Mouse (Mus musculus) forebrain, embryonic 16.5 days (tissue): ENCODE measurements at regions not wholly inside any gene's neighbourhood (a gene's known extent, or its start where the extent isn't known, plus 50 kb on each side); places are given as distances from the start of the nearest gene placed in this dataset.

ENCODE experiments used
- ATAC-seq: fragments of 200-750 bp; cut with Nextera tagmentation; 2 replicates; pipeline ENCODE4 v1.8.0; 2017; ENCODE audit warnings: mild to moderate bottlenecking, moderate library complexity
- H3K27ac ChIP-seq: fragments of 300-500 bp; sonication (generic); 2 replicates; pipeline ENCODE4 v1.5.1; 2014; ENCODE audit warnings: low read length, control low read depth
- H3K27me3 ChIP-seq: fragments of 300-500 bp; sonication (generic); replicated peaks from 2 replicates; pipeline ENCODE4 v1.6.1; 2014; ENCODE audit warnings: low read length; ENCODE audit not compliant: control insufficient read depth, insufficient read depth
- H3K36me3 ChIP-seq: fragments of 300-500 bp; sonication (generic); 2 replicates; pipeline ENCODE4 v1.6.1; 2014; ENCODE audit not compliant: control insufficient read depth, insufficient read depth
- H3K4me1 ChIP-seq: fragments of 300-500 bp; sonication (generic); replicated peaks from 2 replicates; pipeline ENCODE4 v1.6.1; 2014; ENCODE audit warnings: low read length; ENCODE audit not compliant: control insufficient read depth, insufficient read depth
- H3K4me2 ChIP-seq: fragments of 300-500 bp; sonication (generic); 2 replicates; pipeline ENCODE4 v1.6.1; 2014; ENCODE audit warnings: mild to moderate bottlenecking, low read length, control low read depth
- H3K4me3 ChIP-seq: fragments of 300-500 bp; sonication (generic); replicated peaks from 2 replicates; pipeline ENCODE4 v1.5.1; 2014; ENCODE audit warnings: mild to moderate bottlenecking, low read length, control low read depth
- H3K9ac ChIP-seq: fragments of 300-500 bp; sonication (generic); replicated peaks from 2 replicates; pipeline ENCODE4 v1.6.1; 2014; ENCODE audit warnings: low read depth, low read length, control low read depth
- H3K9me3 ChIP-seq: fragments of 300-500 bp; sonication (generic); 2 replicates; pipeline ENCODE4 v1.6.1; 2016; ENCODE audit warnings: low read length; ENCODE audit not compliant: control insufficient read depth
- WGBS: fragments of 180-500 bp; shearing (Covaris S2); extraction: QIAGEN DNeasy Blood & Tissue Kit; methylation state at CpG from one replicate; pipeline ENCODE4 v1.1.7; 2014; 5-methylcytosine and 5-hydroxymethylcytosine counted together

- H3K36me3 ChIP-seq: no peaks in the 10 kb centered on the region
- H3K4me2 ChIP-seq: no peak overlapping the region
- no peak overlapping the region for H3K9ac ChIP-seq
- 75% methylated on average over 5 of the region's 5 CpGs for WGBS
- ATAC-seq: no peak
- no peaks in the 10 kb centered on the region for H3K9me3 ChIP-seq
- no peak overlapping the region for H3K4me3 ChIP-seq
- H3K27me3 ChIP-seq: no peaks in the 10 kb centered on the region
- no peaks in the 10 kb centered on the region for H3K4me1 ChIP-seq
- H3K27ac ChIP-seq: no peak overlapping the region
These were observed 173.8 kb upstream of the Prdm1 start for GRCm38 (mm10) chr10:44702108-44702507.

DNA sequence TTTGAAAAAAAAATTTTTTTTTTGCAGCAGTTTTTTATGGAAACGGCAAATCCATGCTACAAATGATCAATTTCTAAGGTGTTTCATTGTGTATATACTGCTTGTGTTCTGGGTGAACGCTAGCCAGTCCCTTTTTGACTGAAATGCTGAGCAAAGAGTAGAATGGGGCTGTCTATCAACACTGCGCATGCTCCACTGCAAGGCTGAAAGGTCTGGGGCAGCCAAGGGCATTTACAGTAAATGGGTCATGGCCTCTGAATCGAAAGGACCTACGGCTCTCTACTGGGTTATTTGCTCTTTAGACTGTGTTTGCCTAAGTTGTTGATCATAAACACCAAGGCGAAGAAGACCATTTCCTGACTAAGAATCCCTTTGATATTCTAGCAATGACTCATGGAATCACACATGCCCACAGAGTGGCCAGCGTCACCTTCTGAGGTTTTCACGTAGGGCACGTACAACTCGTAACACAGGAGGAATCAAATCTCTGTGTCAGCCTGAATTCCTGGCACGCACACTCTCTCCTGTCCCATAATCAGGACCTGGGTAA lies 171.8 kb upstream of the Prdm1 start:
- H3K27ac ChIP-seq: no peak overlapping the region
- H3K36me3 ChIP-seq: no peaks in the 10 kb centered on the region
- ATAC-seq: no peak
- no peaks in the 10 kb centered on the region for H3K27me3 ChIP-seq
- no peak overlapping the region for H3K9ac ChIP-seq
- H3K4me1 ChIP-seq: no peaks in the 10 kb centered on the region
- H3K4me3 ChIP-seq: no peak overlapping the region
- 89% methylated on average over 11 of the region's 11 CpGs for WGBS
- H3K4me2 ChIP-seq: no peak overlapping the region
- no peaks in the 10 kb centered on the region for H3K9me3 ChIP-seq

- H3K4me1 ChIP-seq: no peaks in the 10 kb centered on the region
- 89% methylated on average over 2 of the region's 2 CpGs for WGBS
- no peaks in the 10 kb centered on the region for H3K27me3 ChIP-seq
- H3K9ac ChIP-seq: no peak overlapping the region
- no peaks in the 10 kb centered on the region for H3K36me3 ChIP-seq
- no peak overlapping the region for H3K27ac ChIP-seq
- no peaks in the 10 kb centered on the region for H3K9me3 ChIP-seq
- H3K4me3 ChIP-seq: no peak overlapping the region
- no peak overlapping the region for H3K4me2 ChIP-seq
- no peak for ATAC-seq
These were observed 169.7 kb upstream of the Prdm1 start for GRCm38 (mm10) chr10:44697966-44698365.

GRCm38 (mm10) chr10:44696973-44697372 lies 168.7 kb upstream of the Prdm1 start:
- Histone ChIP-seq H3K27me3 (no peaks in the 10 kb centered on the region), H3K36me3 (no peaks in the 10 kb centered on the region), H3K4me1 (no peaks in the 10 kb centered on the region), H3K9ac (no peak overlapping the region), H3K4me3 (no peak overlapping the region), H3K9me3 (no peaks in the 10 kb centered on the region), H3K4me2 (no peak overlapping the region), H3K27ac (no peak overlapping the region)
- no peak for ATAC-seq
- WGBS: 5% methylated on average over 2 of the region's 2 CpGs

DNA sequence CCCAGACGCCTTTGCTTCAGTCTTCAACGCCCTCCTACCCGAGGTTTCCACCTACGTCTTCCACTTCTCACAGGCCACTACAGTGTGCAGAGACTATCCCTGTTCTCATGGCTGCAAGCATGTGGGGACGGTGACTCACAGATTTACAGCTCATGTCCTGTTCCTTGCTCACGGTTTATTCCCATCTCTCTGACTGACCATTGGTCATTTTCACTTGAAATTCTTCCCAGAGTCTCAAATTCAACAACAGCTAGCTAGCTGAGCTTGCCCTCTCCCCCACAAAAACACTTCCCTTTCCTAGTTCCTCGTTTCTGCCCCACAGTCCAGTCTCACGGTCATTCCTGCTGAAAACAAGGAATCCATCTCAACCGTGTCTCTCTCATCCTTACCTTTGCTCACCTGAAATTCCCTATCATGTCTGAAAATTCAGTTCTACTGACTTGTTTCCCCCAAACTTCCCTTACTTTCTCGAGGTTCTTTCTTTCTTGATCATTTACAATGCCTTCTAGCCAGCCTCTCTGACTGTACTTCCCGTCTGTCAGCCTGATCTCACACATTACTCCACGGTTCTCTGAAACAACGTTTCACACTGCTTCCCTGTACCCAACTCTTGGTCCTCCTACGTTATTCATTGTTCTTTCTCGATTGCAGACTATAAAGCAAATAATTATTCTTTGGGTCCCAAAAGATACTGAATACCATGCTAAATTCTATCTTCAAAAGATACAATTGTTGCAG lies 163.5 kb upstream of the Prdm1 start:
- H3K4me1 ChIP-seq: no peaks in the 10 kb centered on the region
- H3K36me3 ChIP-seq: no peaks in the 10 kb centered on the region
- no peak overlapping the region for H3K27ac ChIP-seq
- 87% methylated on average over 15 of the region's 15 CpGs for WGBS
- no peaks in the 10 kb centered on the region for H3K27me3 ChIP-seq
- no peaks in the 10 kb centered on the region for H3K9me3 ChIP-seq
- H3K9ac ChIP-seq: no peak overlapping the region
- H3K4me3 ChIP-seq: no peak overlapping the region
- ATAC-seq: no peak
- no peak overlapping the region for H3K4me2 ChIP-seq

DNA sequence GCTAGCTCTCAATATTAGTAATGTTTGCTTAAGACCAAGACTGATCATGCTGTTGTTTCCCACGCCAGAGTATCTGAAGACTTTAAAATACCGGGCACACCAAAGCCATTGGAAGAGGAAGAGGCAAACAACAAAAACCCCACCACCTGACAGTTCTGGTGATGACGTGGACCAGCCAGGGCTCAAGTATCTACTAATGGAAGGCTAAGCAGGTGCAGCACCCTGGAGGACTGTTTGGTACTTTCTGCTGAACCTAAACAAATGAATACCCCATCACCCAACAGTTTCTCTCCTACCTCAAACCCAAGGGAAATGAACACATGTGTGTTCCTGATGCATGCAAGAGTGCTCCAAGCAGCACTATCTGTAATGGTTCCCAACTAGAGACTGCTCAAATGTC lies 160.3 kb upstream of the Prdm1 start:
- 91% methylated on average over 3 of the region's 3 CpGs for WGBS
- Histone ChIP-seq H3K4me2 (no peak overlapping the region), H3K9me3 (no peaks in the 10 kb centered on the region), H3K36me3 (no peaks in the 10 kb centered on the region), H3K9ac (no peak overlapping the region), H3K27me3 (no peaks in the 10 kb centered on the region), H3K4me1 (no peaks in the 10 kb centered on the region), H3K4me3 (no peak overlapping the region), H3K27ac (no peak overlapping the region)
- ATAC-seq: no peak

- H3K4me2 ChIP-seq: no peak overlapping the region
- H3K9ac ChIP-seq: no peak overlapping the region
- ATAC-seq: no peak
- no peaks in the 10 kb centered on the region for H3K36me3 ChIP-seq
- H3K27me3 ChIP-seq: no peaks in the 10 kb centered on the region
- H3K4me1 ChIP-seq: no peaks in the 10 kb centered on the region
- H3K27ac ChIP-seq: no peak overlapping the region
- 79% methylated on average over 4 of the region's 4 CpGs for WGBS
- no peaks in the 10 kb centered on the region for H3K9me3 ChIP-seq
- no peak overlapping the region for H3K4me3 ChIP-seq
These were observed 157.8 kb upstream of the Prdm1 start for GRCm38 (mm10) chr10:44686055-44686454.

- H3K4me1 ChIP-seq: no peaks in the 10 kb centered on the region
- no peak overlapping the region for H3K27ac ChIP-seq
- H3K4me3 ChIP-seq: no peak overlapping the region
- 77% methylated on average over 3 of the region's 3 CpGs for WGBS
- no peaks in the 10 kb centered on the region for H3K36me3 ChIP-seq
- ATAC-seq: no peak
- no peak overlapping the region for H3K4me2 ChIP-seq
- no peaks in the 10 kb centered on the region for H3K27me3 ChIP-seq
- H3K9me3 ChIP-seq: no peaks in the 10 kb centered on the region
- H3K9ac ChIP-seq: no peak overlapping the region
These were observed 156.9 kb upstream of the Prdm1 start for GRCm38 (mm10) chr10:44685215-44685614.

GRCm38 (mm10) chr10:44676506-44676905 lies 148.2 kb upstream of the Prdm1 start:
- H3K9ac ChIP-seq: no peak overlapping the region
- WGBS: 81% methylated on average over 3 of the region's 3 CpGs
- H3K27me3 ChIP-seq: no peaks in the 10 kb centered on the region
- no peaks in the 10 kb centered on the region for H3K4me1 ChIP-seq
- no peak for ATAC-seq
- no peak overlapping the region for H3K4me2 ChIP-seq
- no peak overlapping the region for H3K4me3 ChIP-seq
- no peak overlapping the region for H3K27ac ChIP-seq
- no peaks in the 10 kb centered on the region for H3K9me3 ChIP-seq
- no peaks in the 10 kb centered on the region for H3K36me3 ChIP-seq
